Mouse (Mus musculus): ENCODE data around the gene S100b. TPM values are rescaled to one million over a fixed set of nuclear protein-coding genes. Genes with fewer than 3 reads are reported as not detected.

S100b gene
- polyA plus RNA-seq (2012; rRNA removed) = 1.1 and 1.5 TPM in 2 replicates

DNA sequence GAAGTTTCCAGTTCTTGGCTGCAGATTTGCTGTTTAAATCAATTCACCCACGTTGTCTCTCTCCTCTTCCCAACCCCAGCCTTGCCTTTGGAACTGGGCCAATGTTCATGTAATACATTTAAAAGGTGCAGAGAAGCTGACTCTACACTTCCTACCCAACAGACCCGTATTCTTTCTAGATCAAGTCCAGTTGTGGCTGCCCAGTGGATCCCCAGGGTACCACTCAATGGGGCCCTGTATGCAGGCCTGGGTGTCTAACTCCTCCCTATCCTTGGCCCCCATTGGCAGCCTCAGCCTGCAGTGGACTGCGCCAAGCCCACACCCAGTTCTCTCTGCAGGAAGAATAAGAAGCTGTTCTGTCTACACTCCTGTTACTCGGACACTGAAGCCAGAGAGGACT is at the start of gene S100b:
S100b (plus strand) TSS at position 318 of the 400 bp plus-strand sequence.
- Histone ChIP-seq H3K27ac (ENCODE audit: insufficient read depth, low read depth, low read length) (no peak within 1 kb of the TSS), H3K4me1 (ENCODE audit: control insufficient read depth, insufficient read depth, low read length) (no peaks in the 10 kb centered on the region), H3K36me3 (ENCODE audit: control insufficient read depth, insufficient read depth, low read length) (no peaks in the 10 kb centered on the region), H3K4me3 (ENCODE audit: insufficient read depth, low read depth, low read length) (no peak within 1 kb of the TSS), H3K27me3 (replicated peaks; ENCODE audit: control insufficient read depth, insufficient read depth, low read length) (no peaks in the 10 kb centered on the region)
- WGBS = 33% methylated on average over 4 of the region's 4 CpGs
- peak; percentile 46 for DNase-seq
- TF ChIP-seq POLR2A (IDR thresholded peaks at IDR 0.05; ENCODE audit: low read depth, low read length) (no peak), CTCF (conservative IDR thresholded peaks at IDR 0.05; ENCODE audit: insufficient read depth, insufficient read length, low read depth, low read length) (no peak)

DNA sequence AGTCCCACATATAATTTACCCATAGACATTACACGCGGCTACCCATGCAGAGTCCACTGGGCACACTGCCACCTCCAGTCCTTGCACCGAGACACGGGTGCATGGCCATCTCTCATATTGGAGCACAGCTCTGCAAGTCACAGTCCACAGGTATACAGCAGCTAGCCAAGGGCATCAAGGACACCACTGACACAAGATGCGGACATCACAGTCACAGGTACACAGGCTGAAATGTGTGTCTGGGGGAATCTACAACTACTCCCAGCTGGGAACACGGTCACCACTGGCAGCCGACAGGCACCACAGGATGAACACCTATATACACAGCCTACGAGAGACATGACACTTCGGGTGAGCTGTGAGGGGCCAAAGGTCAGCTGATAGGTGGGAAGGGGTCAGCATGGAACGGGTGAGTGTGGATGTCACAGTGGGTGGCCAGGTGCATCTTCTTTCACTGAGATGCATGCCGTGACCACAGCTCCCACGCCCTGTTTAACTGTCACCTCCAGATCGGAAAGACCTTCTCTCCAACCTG is 46.3 kb upstream of the S100b start:
- no peak overlapping the region for H3K27ac ChIP-seq (ENCODE audit: insufficient read depth, low read depth, low read length)
- TF ChIP-seq CTCF (conservative IDR thresholded peaks at IDR 0.05; ENCODE audit: insufficient read depth, insufficient read length, low read depth, low read length) = no peak
- TF ChIP-seq POLR2A (IDR thresholded peaks at IDR 0.05; ENCODE audit: low read depth, low read length) = no peak
- 85% methylated on average over 13 of the region's 13 CpGs for WGBS
- no peaks in the 10 kb centered on the region for H3K36me3 ChIP-seq (ENCODE audit: control insufficient read depth, insufficient read depth, low read length)
- DNase-seq = no peak
- H3K27me3 ChIP-seq (replicated peaks; ENCODE audit: control insufficient read depth, insufficient read depth, low read length) = no peaks in the 10 kb centered on the region
- no peak overlapping the region for H3K4me3 ChIP-seq (ENCODE audit: insufficient read depth, low read depth, low read length)
- H3K4me1 ChIP-seq (ENCODE audit: control insufficient read depth, insufficient read depth, low read length) = 0 out of 2 replicates have a peak, but pooled peaks cover 4% of the 10 kb centered on the region

DNA sequence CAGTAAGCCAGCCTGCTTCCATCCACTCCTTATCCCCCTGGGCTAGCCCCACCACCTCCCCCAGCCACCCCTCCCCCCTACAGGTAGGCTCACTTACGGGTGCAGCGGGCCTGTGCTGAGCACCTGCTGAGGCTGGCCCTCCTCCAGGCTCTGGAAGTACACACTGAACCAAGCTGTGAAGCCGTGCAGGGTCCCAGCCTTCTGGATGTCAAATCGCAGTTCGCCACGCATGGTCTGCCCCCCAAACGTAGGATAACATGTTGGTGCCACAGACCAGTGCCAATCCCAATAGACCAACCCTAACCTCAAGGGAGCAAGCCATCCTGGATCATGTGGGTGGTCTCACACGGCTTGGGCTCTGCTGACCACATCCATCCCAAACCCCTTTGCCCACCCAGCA is 44.4 kb upstream of the S100b start:
- Histone ChIP-seq H3K36me3 (ENCODE audit: control insufficient read depth, insufficient read depth, low read length) (no peaks in the 10 kb centered on the region), H3K27me3 (replicated peaks; ENCODE audit: control insufficient read depth, insufficient read depth, low read length) (no peaks in the 10 kb centered on the region), H3K4me3 (ENCODE audit: insufficient read depth, low read depth, low read length) (no peak overlapping the region), H3K27ac (ENCODE audit: insufficient read depth, low read depth, low read length) (no peak overlapping the region), H3K4me1 (ENCODE audit: control insufficient read depth, insufficient read depth, low read length) (no peaks in the 10 kb centered on the region)
- WGBS = 94% methylated on average over 8 of the region's 8 CpGs
- no peak for DNase-seq
- TF ChIP-seq CTCF (conservative IDR thresholded peaks at IDR 0.05; ENCODE audit: insufficient read depth, insufficient read length, low read depth, low read length) (no peak), POLR2A (IDR thresholded peaks at IDR 0.05; ENCODE audit: low read depth, low read length) (no peak)

DNA sequence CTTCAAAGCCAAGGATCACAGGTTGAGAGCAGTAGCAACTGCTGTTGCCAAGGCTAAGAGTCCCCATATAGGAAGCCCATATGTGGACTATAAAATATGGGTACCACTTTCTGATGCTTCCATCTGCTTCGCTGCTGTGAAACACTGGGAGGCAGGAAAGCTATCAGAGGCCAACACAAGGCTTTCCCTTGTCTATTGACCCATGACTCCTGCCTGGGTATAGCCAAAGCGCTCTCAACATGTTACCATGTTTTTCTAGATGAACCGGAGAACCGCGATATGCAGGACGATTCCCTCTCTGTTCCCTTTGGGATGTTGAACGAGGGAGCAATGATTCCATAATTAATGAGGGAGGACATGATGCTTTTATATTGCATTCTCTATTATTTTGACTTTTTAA is 42.8 kb upstream of the S100b start:
- H3K4me1 ChIP-seq (ENCODE audit: control insufficient read depth, insufficient read depth, low read length) = no peaks in the 10 kb centered on the region
- 96% methylated on average over 7 of the region's 7 CpGs for WGBS
- no peak for DNase-seq
- H3K27ac ChIP-seq (ENCODE audit: insufficient read depth, low read depth, low read length) = no peak overlapping the region
- H3K36me3 ChIP-seq (ENCODE audit: control insufficient read depth, insufficient read depth, low read length) = no peaks in the 10 kb centered on the region; the same call in 1 of the 2 replicates
- TF ChIP-seq CTCF (conservative IDR thresholded peaks at IDR 0.05; ENCODE audit: insufficient read depth, insufficient read length, low read depth, low read length) (no peak), POLR2A (IDR thresholded peaks at IDR 0.05; ENCODE audit: low read depth, low read length) (no peak)
- H3K27me3 ChIP-seq (replicated peaks; ENCODE audit: control insufficient read depth, insufficient read depth, low read length) = no peaks in the 10 kb centered on the region
- no peak overlapping the region for H3K4me3 ChIP-seq (ENCODE audit: insufficient read depth, low read depth, low read length)

DNA sequence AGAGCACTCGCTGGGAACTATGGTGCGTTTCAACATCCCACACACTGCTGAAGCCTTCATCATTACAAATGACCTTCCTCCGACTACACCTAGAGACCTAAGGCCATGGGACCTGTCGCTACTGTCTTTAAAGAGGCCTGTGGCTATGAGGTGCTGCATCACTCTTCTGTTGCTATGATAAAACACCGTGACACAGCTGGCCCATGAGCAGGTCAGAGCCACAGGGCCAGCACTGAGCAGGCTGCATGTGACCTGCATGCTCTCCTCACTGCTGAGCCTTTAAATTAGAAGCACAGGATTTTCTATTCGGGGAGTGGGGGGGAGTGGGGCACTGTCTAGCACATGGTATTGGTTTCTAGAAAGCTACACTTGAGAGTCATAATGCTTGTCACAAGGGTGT is 41.5 kb upstream of the S100b start:
- no peaks in the 10 kb centered on the region for H3K4me1 ChIP-seq (ENCODE audit: control insufficient read depth, insufficient read depth, low read length)
- no peak overlapping the region for H3K27ac ChIP-seq (ENCODE audit: insufficient read depth, low read depth, low read length)
- no peak overlapping the region for H3K4me3 ChIP-seq (ENCODE audit: insufficient read depth, low read depth, low read length)
- H3K27me3 ChIP-seq (replicated peaks; ENCODE audit: control insufficient read depth, insufficient read depth, low read length) = no peaks in the 10 kb centered on the region
- DNase-seq = no peak
- WGBS = 94% methylated on average over 6 of the region's 6 CpGs
- no peaks in the 10 kb centered on the region; the same call in 1 of the 2 replicates for H3K36me3 ChIP-seq (ENCODE audit: control insufficient read depth, insufficient read depth, low read length)
- TF ChIP-seq POLR2A (IDR thresholded peaks at IDR 0.05; ENCODE audit: low read depth, low read length) (no peak), CTCF (conservative IDR thresholded peaks at IDR 0.05; ENCODE audit: insufficient read depth, insufficient read length, low read depth, low read length) (no peak)

DNA sequence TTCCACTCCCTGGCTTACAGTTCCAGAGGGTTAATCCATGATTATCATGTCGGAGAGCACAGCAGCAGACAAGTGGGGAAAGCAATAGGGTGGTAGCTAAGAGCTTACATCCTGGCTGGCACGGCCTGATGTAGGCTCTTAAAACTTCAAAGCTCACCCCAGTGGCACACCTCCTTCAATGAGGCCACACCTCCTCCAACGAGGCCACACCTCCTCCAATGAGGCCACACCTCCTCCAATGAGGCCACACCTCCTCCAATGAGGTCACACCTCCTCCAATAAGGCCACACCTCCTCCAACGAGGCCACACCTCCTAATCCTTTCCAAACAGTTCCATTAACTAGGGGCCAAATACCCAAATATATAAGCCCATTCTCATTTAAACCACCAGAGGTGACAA is 39.5 kb upstream of the S100b start:
- no peak for DNase-seq
- Histone ChIP-seq H3K27ac (ENCODE audit: insufficient read depth, low read depth, low read length) (no peak overlapping the region), H3K4me1 (ENCODE audit: control insufficient read depth, insufficient read depth, low read length) (no peaks in the 10 kb centered on the region), H3K27me3 (replicated peaks; ENCODE audit: control insufficient read depth, insufficient read depth, low read length) (no peaks in the 10 kb centered on the region), H3K4me3 (ENCODE audit: insufficient read depth, low read depth, low read length) (no peak overlapping the region), H3K36me3 (ENCODE audit: control insufficient read depth, insufficient read depth, low read length) (no peaks in the 10 kb centered on the region; the same call in 1 of the 2 replicates)
- TF ChIP-seq CTCF (conservative IDR thresholded peaks at IDR 0.05; ENCODE audit: insufficient read depth, insufficient read length, low read depth, low read length) = no peak
- TF ChIP-seq POLR2A (IDR thresholded peaks at IDR 0.05; ENCODE audit: low read depth, low read length) = no peak
- WGBS = 96% methylated on average over 4 of the region's 4 CpGs

DNA sequence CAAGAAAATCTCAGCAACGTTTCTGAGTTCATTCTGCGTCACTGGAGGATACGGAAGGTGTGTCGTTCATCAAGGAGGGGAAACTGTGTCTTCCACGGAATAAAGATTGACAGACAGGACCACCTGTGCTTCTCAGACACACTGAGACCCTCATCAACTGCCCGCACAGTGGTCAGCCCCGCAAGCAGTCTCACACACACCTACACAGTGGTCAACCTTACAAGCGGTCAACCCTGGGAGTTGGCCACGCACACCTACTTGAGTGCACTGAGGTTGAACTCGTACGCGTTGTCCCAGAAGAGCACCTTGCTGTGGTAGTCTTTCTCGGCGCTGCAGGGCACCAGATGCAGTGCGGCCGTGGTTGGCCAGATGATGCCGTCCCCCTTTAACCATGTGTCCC is 36.6 kb upstream of the S100b start:
- H3K4me1 ChIP-seq (ENCODE audit: control insufficient read depth, insufficient read depth, low read length) = peaks cover 3% of the 10 kb centered on the region; the same call in 1 of the 2 replicates
- 97% methylated on average over 17 of the region's 17 CpGs for WGBS
- H3K4me3 ChIP-seq (ENCODE audit: insufficient read depth, low read depth, low read length) = no peak overlapping the region
- no peaks in the 10 kb centered on the region for H3K27me3 ChIP-seq (replicated peaks; ENCODE audit: control insufficient read depth, insufficient read depth, low read length)
- no peak overlapping the region for H3K27ac ChIP-seq (ENCODE audit: insufficient read depth, low read depth, low read length)
- no peaks in the 10 kb centered on the region; the same call in 1 of the 2 replicates for H3K36me3 ChIP-seq (ENCODE audit: control insufficient read depth, insufficient read depth, low read length)
- no peak for DNase-seq
- no peak for TF ChIP-seq POLR2A (IDR thresholded peaks at IDR 0.05; ENCODE audit: low read depth, low read length)
- TF ChIP-seq CTCF (conservative IDR thresholded peaks at IDR 0.05; ENCODE audit: insufficient read depth, insufficient read length, low read depth, low read length) = no peak

Data from kidney, adult 2 months (tissue).